Mouse (Mus musculus): ENCODE data around the gene Cadps2. TPM values are rescaled to one million over a fixed set of nuclear protein-coding genes. Genes with fewer than 3 reads are reported as not detected.

Cadps2 gene
- polyA plus RNA-seq, 1 experiment from 2014 or later = 3.4 TPM

DNA sequence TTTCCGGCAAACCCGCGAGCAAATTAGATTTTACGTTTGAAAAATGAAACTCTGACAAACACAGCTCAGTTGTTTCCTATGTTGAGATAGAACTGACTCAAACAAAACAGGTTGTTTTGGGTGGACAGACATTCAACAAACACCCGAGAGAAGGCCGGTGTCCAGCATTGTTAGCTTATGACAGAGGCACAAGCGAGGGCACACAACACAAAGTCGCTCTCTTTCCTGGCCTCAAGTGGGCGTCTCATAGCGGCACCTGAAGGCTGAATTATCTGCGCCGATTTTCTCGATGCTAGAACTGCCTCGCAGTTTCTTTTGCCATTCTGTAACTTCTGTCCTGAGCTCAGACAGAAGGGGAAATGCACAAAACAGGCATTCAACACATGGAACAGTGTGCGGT lies 780 bp upstream of the Cadps2 start:
- Histone ChIP-seq H3K27me3 (ENCODE audit: control insufficient read depth, insufficient read depth, low read length) (peaks cover 8% of the 10 kb centered on the region), H3K4me3 (replicated peaks; ENCODE audit: low read length) (peak overlapping the region; percentile 74), H3K4me2 (ENCODE audit: low read depth, low read length) (peak overlapping the region; percentile 83), H3K27ac (ENCODE audit: low read length) (no peak overlapping the region), H3K4me1 (ENCODE audit: control insufficient read depth, insufficient read depth, low read length) (peaks cover 3% of the 10 kb centered on the region; the same call in 1 of the 2 replicates), H3K36me3 (ENCODE audit: control insufficient read depth, insufficient read depth, low read length) (no peaks in the 10 kb centered on the region), H3K9me3 (replicated peaks; ENCODE audit: control insufficient read depth, low read length) (no peaks in the 10 kb centered on the region), H3K9ac (ENCODE audit: low read length) (peak overlapping the region; percentile 83)
- 2% methylated on average over 15 of the region's 15 CpGs for WGBS
- ATAC-seq (ENCODE audit: insufficient read depth, low FRiP score) = no peak

DNA sequence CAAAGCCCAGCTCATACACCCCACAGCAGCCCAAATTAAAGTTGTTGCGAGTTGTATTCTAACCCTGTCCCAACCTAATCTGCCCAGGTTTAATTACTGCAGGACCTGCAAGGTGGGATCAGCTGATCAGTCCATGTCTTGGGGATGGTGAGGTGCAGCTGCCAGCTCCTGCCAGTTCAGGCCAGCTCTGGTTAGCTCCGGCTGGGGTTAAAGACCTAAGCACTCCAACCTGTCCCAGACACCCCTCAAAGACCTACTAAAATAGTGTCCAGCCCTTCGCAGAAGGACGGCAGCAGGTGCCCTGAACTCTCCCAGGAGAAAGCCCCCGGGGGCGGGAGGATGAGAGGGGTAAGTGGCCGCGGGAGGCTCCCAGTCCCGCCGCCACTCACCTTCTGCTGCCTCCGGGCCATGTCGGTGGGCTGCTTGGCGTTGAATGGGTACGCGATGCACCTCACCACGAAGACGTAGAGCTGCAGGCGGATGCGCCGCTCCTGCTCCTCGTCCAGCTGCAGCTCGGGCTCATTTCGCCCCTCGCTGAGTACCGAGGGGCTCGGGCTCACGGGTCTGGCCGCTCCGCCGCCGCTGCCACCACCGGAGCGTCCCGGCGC lies 716 bp downstream of the Cadps2 start:
- peak; percentile 6; the same call in 1 of the 2 replicates for ATAC-seq (ENCODE audit: insufficient read depth, low FRiP score)
- Histone ChIP-seq H3K27ac (ENCODE audit: low read length) (peak overlapping the region; percentile 15; the same call in 1 of the 2 replicates), H3K4me2 (ENCODE audit: low read depth, low read length) (peak overlapping the region; percentile 83), H3K9ac (ENCODE audit: low read length) (peak overlapping the region; percentile 83), H3K36me3 (ENCODE audit: control insufficient read depth, insufficient read depth, low read length) (no peaks in the 10 kb centered on the region), H3K4me3 (replicated peaks; ENCODE audit: low read length) (peak overlapping the region; percentile 74), H3K27me3 (ENCODE audit: control insufficient read depth, insufficient read depth, low read length) (peaks cover 8% of the 10 kb centered on the region), H3K4me1 (ENCODE audit: control insufficient read depth, insufficient read depth, low read length) (peaks cover 3% of the 10 kb centered on the region; the same call in 1 of the 2 replicates), H3K9me3 (replicated peaks; ENCODE audit: control insufficient read depth, low read length) (no peaks in the 10 kb centered on the region)
- 3% methylated on average over 35 of the region's 35 CpGs for WGBS

DNA sequence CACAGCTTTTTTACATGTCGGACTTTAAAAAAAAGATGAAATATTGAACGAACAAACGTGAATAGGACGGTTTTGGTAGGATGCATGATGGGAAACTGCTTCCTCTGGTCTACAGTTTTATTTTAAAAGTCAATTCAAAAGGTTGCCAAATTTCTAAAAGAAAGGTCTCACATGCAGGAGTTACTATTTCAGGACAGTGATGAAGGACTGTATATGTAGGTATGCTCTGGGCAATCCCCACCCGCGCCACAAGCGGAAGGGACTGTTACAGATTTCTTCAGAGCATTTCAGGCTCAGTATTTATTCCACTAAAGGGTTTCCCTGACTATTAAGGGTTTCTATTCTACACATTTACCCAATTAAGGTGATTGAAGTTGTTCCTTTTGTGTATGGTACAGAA lies 1.6 kb downstream of the Cadps2 start:
- peaks cover 3% of the 10 kb centered on the region; the same call in 1 of the 2 replicates for H3K4me1 ChIP-seq (ENCODE audit: control insufficient read depth, insufficient read depth, low read length)
- WGBS = 86% methylated on average over 7 of the region's 7 CpGs
- no peak for ATAC-seq (ENCODE audit: insufficient read depth, low FRiP score)
- no peaks in the 10 kb centered on the region for H3K9me3 ChIP-seq (replicated peaks; ENCODE audit: control insufficient read depth, low read length)
- H3K4me2 ChIP-seq (ENCODE audit: low read depth, low read length) = peak overlapping the region; percentile 83; the same call in 1 of the 2 replicates
- H3K27ac ChIP-seq (ENCODE audit: low read length) = no peak overlapping the region
- H3K4me3 ChIP-seq (replicated peaks; ENCODE audit: low read length) = peak overlapping the region; percentile 74; the same call in 1 of the 2 replicates
- H3K36me3 ChIP-seq (ENCODE audit: control insufficient read depth, insufficient read depth, low read length) = no peaks in the 10 kb centered on the region
- H3K9ac ChIP-seq (ENCODE audit: low read length) = no peak overlapping the region
- peaks cover 8% of the 10 kb centered on the region for H3K27me3 ChIP-seq (ENCODE audit: control insufficient read depth, insufficient read depth, low read length)

DNA sequence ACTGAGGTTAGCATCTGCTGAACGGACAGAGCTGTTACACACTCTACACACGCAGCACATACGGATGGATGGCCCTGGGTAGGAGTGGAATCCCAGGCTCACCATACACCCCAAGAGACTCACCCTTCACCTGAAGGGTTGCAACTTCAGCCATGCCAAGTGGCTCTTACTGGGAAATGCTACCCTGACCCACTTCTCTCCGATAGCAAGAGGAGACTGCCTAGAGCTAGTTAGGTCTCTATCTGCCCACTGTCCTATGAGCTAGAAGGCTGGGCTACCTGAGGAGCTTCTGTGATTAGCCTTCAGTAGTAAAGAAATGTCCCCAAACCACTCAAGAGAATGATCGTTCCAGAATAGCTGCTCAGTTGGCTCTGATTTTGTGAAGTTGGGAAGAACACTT lies 2.1 kb downstream of the Cadps2 start:
- 83% methylated on average over 5 of the region's 5 CpGs for WGBS
- H3K9me3 ChIP-seq (replicated peaks; ENCODE audit: control insufficient read depth, low read length) = no peaks in the 10 kb centered on the region
- no peak overlapping the region for H3K4me2 ChIP-seq (ENCODE audit: low read depth, low read length)
- ATAC-seq (ENCODE audit: insufficient read depth, low FRiP score) = no peak
- peaks cover 3% of the 10 kb centered on the region; the same call in 1 of the 2 replicates for H3K4me1 ChIP-seq (ENCODE audit: control insufficient read depth, insufficient read depth, low read length)
- no peak overlapping the region for H3K9ac ChIP-seq (ENCODE audit: low read length)
- H3K36me3 ChIP-seq (ENCODE audit: control insufficient read depth, insufficient read depth, low read length) = no peaks in the 10 kb centered on the region
- no peak overlapping the region for H3K4me3 ChIP-seq (replicated peaks; ENCODE audit: low read length)
- peaks cover 8% of the 10 kb centered on the region for H3K27me3 ChIP-seq (ENCODE audit: control insufficient read depth, insufficient read depth, low read length)
- no peak overlapping the region for H3K27ac ChIP-seq (ENCODE audit: low read length)

DNA sequence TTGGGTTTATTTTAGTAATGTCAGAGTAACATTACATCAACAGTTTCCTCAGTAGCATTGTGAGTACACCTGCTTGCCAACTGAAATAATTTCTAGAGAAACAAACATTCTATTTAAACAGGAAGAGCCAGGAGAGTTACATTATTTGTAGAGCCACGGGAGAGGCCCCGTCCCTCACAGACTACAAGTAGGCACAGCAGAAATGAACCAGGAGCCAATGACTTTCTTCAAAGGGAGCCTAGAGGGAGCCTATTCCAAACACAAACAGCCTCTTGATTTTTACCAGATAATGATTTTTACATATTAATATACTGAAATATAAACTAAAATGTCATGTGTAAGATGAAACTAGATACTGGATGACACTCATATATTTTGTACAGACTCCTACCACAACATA lies 2.5 kb downstream of the Cadps2 start:
- no peak overlapping the region for H3K9ac ChIP-seq (ENCODE audit: low read length)
- peaks cover 8% of the 10 kb centered on the region for H3K27me3 ChIP-seq (ENCODE audit: control insufficient read depth, insufficient read depth, low read length)
- ATAC-seq (ENCODE audit: insufficient read depth, low FRiP score) = no peak
- no peak overlapping the region for H3K4me3 ChIP-seq (replicated peaks; ENCODE audit: low read length)
- H3K9me3 ChIP-seq (replicated peaks; ENCODE audit: control insufficient read depth, low read length) = no peaks in the 10 kb centered on the region
- H3K4me2 ChIP-seq (ENCODE audit: low read depth, low read length) = no peak overlapping the region
- 32% methylated on average over 2 of the region's 2 CpGs for WGBS
- H3K4me1 ChIP-seq (ENCODE audit: control insufficient read depth, insufficient read depth, low read length) = peaks cover 3% of the 10 kb centered on the region; the same call in 1 of the 2 replicates
- H3K27ac ChIP-seq (ENCODE audit: low read length) = no peak overlapping the region
- no peaks in the 10 kb centered on the region for H3K36me3 ChIP-seq (ENCODE audit: control insufficient read depth, insufficient read depth, low read length)

DNA sequence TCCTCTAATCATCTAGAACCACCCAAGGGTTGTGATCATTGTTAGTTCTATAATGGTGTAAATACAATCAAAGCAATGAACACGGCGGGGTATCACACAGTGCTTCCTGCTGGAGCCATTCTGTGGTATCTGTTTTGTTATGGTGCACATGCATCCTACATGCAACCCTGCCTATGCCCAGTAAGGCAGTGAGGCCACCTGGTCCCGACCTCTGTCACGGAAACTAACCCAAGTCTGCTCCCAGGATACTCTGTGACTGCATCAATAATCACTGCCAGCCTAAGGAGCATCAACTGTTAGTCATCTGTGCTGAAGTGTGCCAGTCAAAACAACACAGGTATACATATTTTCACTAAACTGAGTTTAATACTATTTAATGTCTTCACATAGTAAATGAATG lies 3.7 kb downstream of the Cadps2 start:
- Histone ChIP-seq H3K27ac (ENCODE audit: low read length) (no peak overlapping the region), H3K27me3 (ENCODE audit: control insufficient read depth, insufficient read depth, low read length) (peaks cover 8% of the 10 kb centered on the region), H3K4me1 (ENCODE audit: control insufficient read depth, insufficient read depth, low read length) (peaks cover 3% of the 10 kb centered on the region; the same call in 1 of the 2 replicates), H3K4me3 (replicated peaks; ENCODE audit: low read length) (no peak overlapping the region), H3K9ac (ENCODE audit: low read length) (no peak overlapping the region), H3K4me2 (ENCODE audit: low read depth, low read length) (no peak overlapping the region), H3K36me3 (ENCODE audit: control insufficient read depth, insufficient read depth, low read length) (no peaks in the 10 kb centered on the region), H3K9me3 (replicated peaks; ENCODE audit: control insufficient read depth, low read length) (no peaks in the 10 kb centered on the region)
- no peak for ATAC-seq (ENCODE audit: insufficient read depth, low FRiP score)
- 83% methylated on average over 4 of the region's 4 CpGs for WGBS

DNA sequence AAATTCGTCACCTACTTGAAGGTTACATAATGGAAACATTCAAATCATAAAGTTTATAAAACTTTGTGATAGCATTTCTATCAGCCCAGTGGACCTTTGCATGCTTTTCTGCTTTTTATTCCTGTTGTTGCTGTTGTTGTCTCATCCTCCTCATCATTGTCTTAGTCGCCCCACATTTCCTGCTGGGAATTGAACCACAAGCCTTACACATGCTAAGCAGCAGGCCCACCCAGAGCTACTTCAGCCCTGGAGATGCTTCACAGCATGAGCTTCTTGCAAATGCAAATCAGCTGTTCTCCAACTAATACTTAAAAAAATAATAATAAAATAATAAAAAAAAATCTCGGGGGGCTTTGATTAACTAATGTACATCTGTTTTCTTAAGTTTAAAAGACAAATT lies 8.5 kb downstream of the Cadps2 start:
- Histone ChIP-seq H3K4me1 (ENCODE audit: control insufficient read depth, insufficient read depth, low read length) (no peaks in the 10 kb centered on the region), H3K27ac (ENCODE audit: low read length) (no peak overlapping the region), H3K9me3 (replicated peaks; ENCODE audit: control insufficient read depth, low read length) (no peaks in the 10 kb centered on the region), H3K4me2 (ENCODE audit: low read depth, low read length) (no peak overlapping the region), H3K9ac (ENCODE audit: low read length) (no peak overlapping the region), H3K36me3 (ENCODE audit: control insufficient read depth, insufficient read depth, low read length) (no peaks in the 10 kb centered on the region), H3K27me3 (ENCODE audit: control insufficient read depth, insufficient read depth, low read length) (no peaks in the 10 kb centered on the region; the same call in 1 of the 2 replicates), H3K4me3 (replicated peaks; ENCODE audit: low read length) (no peak overlapping the region)
- ATAC-seq (ENCODE audit: insufficient read depth, low FRiP score) = no peak
- 67% methylated on average over 3 of the region's 3 CpGs for WGBS

DNA sequence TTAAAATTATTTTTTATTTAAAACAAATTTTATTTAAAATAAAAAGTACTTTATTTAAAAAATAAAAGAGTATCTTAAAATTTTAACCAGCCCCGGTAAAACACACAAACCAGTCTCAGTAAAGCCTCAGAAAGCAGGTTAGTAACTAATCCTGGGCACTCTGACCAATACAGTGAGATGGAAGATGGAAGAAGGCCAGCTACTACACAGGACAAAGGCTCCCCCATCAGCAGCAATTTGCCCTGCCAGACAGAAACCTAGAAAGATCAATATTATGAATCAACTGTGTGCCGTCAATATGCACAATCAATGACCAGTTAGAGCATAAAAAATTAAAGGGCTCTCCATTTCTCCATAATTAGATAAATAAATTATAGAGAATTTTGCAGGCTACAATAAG lies 9.9 kb downstream of the Cadps2 start:
- Histone ChIP-seq H3K9me3 (replicated peaks; ENCODE audit: control insufficient read depth, low read length) (no peaks in the 10 kb centered on the region), H3K9ac (ENCODE audit: low read length) (no peak overlapping the region), H3K36me3 (ENCODE audit: control insufficient read depth, insufficient read depth, low read length) (no peaks in the 10 kb centered on the region), H3K27me3 (ENCODE audit: control insufficient read depth, insufficient read depth, low read length) (no peaks in the 10 kb centered on the region; the same call in 1 of the 2 replicates), H3K27ac (ENCODE audit: low read length) (no peak overlapping the region), H3K4me3 (replicated peaks; ENCODE audit: low read length) (no peak overlapping the region), H3K4me1 (ENCODE audit: control insufficient read depth, insufficient read depth, low read length) (no peaks in the 10 kb centered on the region), H3K4me2 (ENCODE audit: low read depth, low read length) (no peak overlapping the region)
- no peak for ATAC-seq (ENCODE audit: insufficient read depth, low FRiP score)
- 80% methylated on average over 2 of the region's 2 CpGs for WGBS

DNA sequence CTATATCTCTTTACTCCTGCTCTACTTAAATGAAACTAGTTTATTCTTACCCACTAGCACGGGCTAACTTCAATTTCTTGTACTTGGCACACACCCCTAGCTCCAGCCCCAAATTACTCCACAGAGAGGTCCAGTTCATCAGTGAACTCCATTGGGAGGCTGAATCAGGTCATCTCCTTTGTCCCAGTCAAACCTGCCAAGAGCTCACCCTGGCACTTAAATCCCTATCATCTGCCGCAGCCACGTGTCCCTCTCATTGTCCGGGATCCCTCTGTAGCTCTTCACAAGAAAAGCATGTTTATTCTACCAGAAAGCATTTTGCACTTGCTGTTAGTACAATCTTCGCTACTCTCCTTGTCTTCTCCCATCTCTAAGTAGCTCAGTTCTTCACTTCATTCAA lies 17.4 kb downstream of the Cadps2 start:
- H3K27ac ChIP-seq (ENCODE audit: low read length) = no peak overlapping the region
- H3K36me3 ChIP-seq (ENCODE audit: control insufficient read depth, insufficient read depth, low read length) = no peaks in the 10 kb centered on the region
- no peak for ATAC-seq (ENCODE audit: insufficient read depth, low FRiP score)
- no peaks in the 10 kb centered on the region for H3K4me1 ChIP-seq (ENCODE audit: control insufficient read depth, insufficient read depth, low read length)
- H3K4me3 ChIP-seq (replicated peaks; ENCODE audit: low read length) = no peak overlapping the region
- no peaks in the 10 kb centered on the region for H3K27me3 ChIP-seq (ENCODE audit: control insufficient read depth, insufficient read depth, low read length)
- H3K9ac ChIP-seq (ENCODE audit: low read length) = no peak overlapping the region
- no peak overlapping the region for H3K4me2 ChIP-seq (ENCODE audit: low read depth, low read length)
- 86% methylated on average over 5 of the region's 5 CpGs for WGBS
- no peaks in the 10 kb centered on the region for H3K9me3 ChIP-seq (replicated peaks; ENCODE audit: control insufficient read depth, low read length)

Measured in stomach, embryonic 16.5 days (tissue).